Mouse (Mus musculus): ENCODE data around the gene Gldn. TPM values are rescaled to one million over a fixed set of nuclear protein-coding genes. Genes with fewer than 3 reads are reported as not detected.

Gene Gldn
- under 1 TPM in 1 of 2 experiments, not detected in 1; 0.09 TPM for polyA plus RNA-seq (2017; shearing (Covaris generic))

DNA sequence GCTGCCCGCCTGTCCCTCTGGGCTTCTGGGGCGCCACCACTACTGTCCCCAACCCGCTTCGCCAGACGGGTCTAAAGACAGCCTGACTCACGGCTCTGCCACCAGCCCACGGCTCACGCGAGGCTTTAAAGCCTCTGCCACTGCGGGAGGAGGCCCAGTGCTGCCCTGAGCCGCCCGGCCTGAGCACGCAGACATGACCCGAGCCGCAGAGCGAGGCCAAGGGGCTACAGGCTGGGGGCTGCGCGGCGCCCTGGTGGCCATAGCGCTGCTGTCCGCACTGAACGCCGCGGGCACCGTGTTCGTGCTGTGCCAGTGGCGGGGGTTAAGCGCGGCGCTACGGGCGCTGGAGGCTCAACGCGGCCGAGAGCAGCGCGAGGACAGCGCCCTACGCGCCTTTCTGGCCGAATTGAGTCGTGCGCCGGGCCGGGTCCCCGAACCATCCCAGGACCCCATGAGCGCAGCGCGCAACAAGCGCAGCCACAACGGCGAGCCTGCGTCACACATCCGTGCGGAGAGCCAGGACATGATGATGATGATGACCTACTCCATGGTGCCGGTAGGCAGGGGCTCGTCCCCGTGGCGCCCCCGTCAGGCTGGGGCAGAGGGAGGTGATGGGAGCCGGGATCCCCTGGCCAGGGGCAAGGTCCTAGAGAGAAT lies at the start of gene Gldn:
Gldn (plus strand) TSS at position 156 of the 657 bp plus-strand sequence.
- no peak for ATAC-seq

DNA sequence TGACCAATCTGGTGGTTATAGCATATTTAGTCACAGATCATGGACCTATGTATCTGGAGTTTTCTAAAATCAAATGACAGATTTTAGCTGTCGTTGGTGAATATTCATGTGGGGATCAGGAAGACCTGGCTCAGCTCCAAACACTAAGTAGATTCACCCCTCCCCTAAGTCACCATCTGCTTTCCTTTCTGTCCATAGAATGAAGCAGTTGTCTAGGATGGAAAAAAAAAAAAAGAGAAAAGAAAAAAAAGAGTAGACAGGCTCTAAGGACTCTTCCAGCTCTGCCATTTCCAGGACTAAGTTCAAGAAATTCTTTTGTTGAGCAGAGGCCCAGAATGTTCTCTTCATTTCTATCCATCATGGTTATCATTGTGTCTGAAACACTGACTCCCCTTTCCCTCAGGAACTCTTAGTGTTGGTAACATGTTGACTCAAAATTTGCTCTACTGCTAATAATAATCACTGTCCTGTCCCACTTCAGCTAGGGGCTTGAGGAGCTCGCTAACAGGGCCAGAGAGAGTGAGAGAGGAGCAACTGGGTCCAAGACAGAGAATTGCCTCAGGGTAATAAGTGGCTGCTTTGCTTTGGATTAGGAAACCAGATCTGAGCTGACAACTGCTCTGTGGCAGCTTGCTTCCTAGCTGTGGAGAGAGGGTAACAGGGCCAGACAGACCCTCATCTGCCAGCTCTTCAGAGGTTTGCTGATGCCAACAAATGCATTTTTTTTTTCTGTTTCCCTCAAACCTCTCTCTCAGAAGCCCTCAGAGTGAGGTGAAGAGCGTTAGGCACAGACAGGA lies 41.2 kb upstream of the Gldn start:
- no peak for ATAC-seq

DNA sequence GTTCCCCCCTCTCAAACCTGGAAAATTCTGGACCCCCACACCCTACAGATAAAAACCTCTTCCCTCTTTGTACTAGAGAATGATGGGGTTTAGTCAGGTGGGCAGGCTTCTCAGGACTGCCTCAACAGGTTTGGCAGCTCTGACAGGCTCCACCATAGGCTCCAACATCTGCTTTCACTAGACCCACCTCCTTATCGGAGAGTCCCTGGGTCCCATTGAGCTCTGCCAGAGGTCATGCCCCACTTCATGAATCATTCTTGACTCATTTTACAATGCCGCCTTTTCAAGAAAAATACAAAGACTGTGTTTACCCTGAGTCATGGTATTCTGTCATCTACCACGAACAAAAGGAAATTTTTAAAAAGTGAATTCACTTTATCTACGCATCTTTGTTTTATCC lies 21.5 kb upstream of the Gldn start:
- ATAC-seq = no peak

DNA sequence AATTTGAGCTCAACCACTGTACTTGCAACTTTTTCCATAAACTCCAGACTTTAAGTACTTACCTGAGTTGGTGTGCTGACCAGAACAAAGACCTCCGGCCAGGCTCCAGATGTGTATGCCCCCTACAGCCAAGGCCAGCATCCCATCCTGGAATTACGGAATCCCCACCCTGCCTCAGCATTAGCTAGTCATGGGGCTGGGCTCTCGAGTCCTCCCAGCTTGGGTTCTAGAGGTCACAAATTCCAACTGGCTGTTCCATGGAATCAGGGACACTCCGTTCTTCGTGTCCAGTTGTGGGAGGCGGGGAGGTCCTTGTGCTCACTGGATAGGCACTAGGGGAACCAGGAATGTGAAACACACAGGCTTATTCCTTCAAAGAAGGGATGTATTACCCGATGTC lies 18.3 kb upstream of the Gldn start, which contains the start of gene Cyp19a1:
Cyp19a1 (minus strand) TSS at position 101 of the 400 bp plus-strand sequence.
- no peak for ATAC-seq

DNA sequence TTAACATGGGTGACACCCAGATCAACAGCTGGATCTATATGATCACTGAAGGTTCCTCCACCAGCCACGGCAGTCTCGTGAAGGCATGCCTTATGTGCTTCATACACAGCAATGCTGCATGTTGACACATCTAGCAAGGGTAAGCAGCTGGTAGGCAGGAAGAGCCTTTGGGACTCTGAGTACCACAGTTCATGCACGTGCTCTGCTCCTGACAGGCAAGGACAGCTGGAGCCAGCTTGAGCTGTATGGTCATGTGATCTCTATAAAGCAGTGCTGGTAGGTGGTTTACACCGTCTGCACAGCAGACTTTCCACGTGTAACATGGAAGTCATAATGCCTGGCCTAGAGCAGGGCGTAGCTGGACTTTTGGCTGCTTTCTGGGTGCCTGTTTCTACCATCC lies 16.3 kb upstream of the Gldn start:
- no peak for ATAC-seq

DNA sequence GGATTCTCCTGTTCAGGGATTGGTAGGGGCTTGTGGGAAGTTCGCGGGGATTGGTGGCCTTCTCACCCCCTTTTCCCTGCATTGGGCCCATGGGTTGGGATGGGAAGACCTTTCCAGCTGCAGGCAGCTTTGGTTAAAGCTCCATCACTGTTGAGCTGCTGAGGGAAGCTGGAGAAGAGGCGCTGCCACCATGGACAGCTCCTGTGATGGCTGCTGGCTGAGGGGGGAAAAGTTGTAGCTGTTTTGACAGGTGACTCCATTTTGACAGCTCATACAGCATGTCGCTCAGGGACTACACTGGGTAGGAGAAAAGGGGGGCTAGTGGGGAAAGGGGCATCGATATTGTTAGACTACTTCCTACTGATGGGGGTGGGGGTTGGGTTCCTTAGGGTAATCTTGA lies 15.4 kb upstream of the Gldn start:
- ATAC-seq = no peak

DNA sequence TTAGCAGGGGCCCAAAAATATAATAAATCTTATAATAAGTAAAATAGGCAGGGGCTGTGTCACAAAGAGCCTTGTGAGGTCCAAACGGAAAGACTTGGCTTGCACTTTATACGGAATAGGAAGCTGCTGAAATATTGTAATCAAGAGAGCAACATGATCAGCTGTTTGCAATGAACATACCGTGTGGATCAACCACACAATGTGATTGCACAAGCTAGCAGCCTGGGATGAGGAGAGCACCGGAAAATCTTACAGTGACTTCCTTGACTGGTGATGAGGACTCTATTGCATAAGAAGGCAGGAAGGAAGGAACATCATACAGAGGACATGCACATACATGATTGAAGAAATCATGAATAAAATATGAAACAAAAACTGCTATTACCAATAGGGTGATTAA lies 11.0 kb upstream of the Gldn start:
- no peak for ATAC-seq

DNA sequence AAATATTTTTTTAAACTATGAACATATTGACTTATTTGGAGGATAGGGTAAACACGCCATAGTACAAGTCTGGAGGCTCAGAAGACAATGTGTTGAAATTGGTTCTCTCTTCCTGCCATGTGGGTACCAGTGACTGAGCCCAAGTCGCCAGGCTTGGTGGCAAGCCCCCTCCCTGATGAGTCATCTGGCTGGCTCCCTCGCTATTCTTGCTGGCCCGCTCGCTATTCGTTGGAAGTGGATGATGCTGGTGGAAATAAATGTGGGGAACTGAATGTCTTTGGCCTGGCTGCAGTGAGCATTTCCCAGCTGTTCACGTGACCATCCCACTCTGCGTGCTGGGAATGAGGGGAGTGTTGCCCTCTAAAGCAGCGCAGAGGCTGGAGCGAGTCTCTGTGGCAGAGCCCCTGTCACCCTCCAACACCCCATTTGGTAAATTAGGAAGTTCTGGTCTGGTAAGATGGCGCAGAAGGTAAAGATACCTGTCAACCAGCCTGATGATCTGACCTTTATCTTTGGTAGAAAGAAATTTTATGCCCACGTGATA lies 7.2 kb upstream of the Gldn start:
- ATAC-seq = no peak

DNA sequence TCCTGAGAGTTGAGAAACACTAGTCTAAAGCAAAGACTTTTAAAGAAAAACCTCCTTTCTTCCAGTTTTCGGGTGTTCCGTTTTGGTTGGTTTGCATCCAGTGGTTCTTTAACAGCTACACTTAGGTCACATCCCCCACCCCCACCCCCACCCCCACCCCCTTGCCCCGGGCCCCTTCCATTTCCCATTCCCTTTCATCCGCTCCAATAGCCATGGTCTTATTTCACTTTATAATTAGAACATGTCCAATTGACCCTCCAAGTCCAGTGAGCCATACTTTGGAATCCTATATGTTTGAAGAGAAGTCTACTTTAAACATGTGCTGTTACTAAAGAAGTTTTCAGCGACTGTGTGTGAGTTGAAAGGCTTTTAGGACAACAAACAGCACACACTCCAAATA lies 1.5 kb downstream of the Gldn start:
- no peak for ATAC-seq

DNA sequence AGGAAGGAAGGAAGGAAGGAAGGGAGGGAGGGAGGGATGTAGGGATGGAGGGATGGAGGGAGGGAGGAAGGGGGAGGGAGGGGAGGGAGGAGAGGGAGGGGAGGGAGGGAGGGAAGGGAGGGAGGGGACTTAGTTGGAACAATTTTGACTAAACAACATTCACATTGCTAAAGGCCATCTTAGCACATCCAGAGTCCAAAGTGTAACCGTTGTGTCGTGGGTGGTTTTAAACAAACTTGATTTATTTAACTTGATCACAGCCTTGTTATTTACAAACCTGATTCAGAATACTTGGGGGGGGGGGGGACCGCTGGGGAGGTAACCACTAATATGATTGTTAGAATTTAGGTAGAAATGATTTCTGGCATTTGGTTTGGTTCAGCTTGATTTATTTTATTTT lies 13.1 kb downstream of the Gldn start:
- ATAC-seq = no peak

DNA sequence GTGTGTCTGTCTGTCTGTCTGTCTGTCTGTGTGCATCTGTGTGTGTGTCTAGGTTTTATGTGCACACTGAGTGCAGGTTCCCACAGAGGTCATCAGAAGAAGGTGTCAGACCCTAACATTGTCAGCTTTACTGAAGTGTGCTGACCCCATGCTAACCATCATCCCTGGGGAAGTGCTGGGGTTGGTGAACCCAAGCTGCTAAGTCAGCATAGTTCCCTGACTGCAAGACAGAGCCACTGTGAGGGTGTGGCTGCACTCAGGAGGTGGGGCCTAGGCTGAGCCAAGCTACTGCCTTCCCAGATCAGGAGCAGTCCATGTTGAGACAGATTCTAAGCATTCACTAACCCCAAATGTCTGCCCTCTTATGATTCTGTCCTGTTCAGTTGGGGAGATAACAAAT lies 13.5 kb downstream of the Gldn start:
- no peak for ATAC-seq

DNA sequence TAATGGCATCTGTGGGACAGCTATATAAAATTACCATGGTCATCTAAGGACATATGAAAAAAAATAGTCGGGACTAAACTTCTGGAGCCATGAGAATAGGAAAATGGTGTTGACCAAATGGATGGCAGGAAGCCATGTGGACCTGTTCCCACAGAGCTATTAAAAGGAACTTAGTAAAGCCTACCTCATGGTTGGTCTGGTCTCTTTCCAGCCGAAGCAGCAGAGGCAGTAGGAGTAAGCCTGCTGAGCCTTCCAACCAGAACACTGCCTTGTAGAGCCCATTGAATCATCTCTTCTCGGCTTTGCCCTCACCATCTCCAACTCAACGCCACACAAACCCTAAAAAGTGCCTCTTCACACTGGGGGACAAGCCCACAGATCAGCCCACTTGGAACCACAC lies 15.0 kb downstream of the Gldn start:
- ATAC-seq = no peak

DNA sequence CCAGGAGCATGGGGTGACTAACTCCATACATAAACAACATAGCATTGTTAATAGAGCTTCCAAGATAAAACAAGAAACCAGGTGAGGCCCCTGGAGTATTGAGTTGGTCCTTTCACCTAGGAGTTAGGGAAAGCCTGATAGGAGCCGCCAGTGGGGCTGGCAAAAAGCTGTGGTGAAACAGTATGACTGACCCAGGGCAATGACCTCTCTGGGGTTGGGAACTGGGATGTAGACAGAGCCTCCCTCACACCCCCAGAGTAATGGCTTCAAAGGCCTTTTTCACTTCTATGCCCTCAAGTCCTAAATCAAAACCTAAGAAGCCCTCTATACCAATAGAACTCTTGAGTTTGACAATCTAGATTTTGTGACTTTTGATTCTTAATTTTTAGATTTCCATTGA lies 21.9 kb downstream of the Gldn start:
- no peak for ATAC-seq

DNA sequence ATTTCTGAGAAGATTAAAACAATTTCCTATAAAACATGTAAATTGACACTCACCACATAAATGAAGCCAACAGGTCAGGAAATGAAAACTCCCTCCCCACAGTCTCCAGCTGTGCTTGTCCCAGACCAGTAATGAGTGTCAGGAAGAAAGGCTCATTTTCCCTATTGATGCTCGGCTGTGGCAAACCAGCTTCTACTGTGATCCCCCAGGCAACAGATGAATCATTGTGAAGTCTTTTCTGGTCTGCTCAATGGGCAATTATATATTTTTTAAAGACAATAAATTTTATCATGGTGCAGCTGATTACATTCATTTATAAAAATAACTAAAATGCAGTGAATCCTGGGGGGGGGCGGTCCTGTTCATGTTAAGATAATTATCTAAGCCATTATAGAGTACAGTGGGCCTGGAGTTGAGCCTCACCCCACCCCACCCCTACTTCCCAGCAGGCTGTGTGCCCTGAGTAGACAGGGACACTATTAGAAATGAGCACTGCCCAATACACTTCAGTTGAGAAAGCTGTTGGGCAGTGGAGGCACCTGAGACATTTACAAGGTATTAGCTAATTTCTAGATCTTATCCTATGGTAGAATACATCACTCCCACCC lies 22.6 kb downstream of the Gldn start:
- no peak for ATAC-seq

DNA sequence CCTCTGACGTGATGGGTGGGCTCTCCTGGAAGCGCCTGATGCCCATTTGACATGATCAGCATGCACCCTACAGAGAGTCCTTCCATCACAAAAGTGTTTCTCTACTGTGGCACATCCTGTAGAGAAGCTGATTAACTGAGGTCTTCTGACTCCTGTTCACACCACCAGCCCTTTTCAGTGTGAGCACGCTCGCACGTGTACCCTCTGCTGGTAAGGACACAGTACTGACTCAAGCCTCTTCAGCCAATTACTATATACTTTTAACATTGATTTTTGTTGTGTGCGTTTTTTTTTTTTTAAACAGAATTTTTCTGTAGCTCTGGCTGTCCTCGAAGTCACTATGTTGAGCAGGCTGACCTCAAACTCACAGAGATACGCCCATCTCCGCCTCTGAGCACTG lies 30.1 kb downstream of the Gldn start:
- ATAC-seq = no peak

DNA sequence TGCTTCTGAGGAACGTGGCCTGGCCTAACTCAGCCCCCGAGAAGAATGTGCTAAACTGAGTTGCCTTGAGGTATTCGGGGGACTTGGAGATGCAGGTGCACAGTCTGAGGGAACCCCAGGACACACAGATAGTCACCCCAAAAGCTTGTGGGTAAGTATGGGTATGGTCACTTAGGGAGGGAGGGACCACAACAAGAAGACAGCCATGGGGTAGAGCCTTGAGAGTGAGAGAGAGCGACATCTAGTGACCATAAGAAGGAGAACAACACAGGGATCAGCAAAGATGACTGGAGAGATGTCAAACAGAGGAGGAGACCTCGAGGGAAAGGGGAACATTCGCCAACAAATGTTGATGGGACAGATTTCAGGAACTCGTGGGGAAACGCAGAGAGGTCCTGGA lies 37.2 kb downstream of the Gldn start:
- no peak for ATAC-seq

DNA sequence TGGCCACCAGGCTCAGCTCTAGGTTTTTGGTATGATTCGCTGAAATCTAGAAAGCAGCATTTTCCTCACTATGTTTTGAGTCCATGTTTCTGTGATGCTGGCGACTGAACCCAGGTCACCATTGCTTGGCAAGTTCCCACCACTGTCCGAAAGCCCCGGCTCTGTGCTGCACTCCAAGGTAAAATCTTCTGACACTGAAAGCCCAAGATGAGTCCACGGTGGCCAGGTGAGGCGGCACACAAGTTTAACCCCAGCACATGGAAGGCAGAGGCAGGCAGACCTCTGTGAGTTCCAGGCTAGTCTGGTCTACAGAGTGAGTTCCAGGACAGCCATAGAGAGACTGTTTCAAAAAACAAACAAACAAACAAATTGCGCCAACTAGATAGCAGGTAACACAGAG lies 42.9 kb downstream of the Gldn start:
- no peak for ATAC-seq

DNA sequence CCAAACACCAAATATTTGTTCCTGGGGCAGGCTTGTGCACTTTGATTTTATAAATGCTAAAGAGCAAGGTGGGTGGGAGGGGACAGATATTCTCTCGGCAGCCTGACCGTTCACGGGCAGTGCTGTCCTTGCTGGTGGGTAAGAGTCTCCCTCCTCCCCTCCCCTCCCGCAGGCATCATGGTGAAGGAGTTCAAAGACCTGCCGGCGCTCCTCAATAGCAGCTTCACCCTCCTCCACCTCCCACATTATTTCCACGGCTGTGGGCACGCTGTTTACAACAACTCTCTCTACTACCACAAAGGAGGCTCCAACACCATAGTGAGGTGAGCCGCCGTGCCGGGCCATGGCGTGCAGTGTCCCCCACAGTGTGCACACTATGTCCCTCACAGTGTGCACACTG lies 49.3 kb downstream of the Gldn start:
- ATAC-seq = no peak

DNA sequence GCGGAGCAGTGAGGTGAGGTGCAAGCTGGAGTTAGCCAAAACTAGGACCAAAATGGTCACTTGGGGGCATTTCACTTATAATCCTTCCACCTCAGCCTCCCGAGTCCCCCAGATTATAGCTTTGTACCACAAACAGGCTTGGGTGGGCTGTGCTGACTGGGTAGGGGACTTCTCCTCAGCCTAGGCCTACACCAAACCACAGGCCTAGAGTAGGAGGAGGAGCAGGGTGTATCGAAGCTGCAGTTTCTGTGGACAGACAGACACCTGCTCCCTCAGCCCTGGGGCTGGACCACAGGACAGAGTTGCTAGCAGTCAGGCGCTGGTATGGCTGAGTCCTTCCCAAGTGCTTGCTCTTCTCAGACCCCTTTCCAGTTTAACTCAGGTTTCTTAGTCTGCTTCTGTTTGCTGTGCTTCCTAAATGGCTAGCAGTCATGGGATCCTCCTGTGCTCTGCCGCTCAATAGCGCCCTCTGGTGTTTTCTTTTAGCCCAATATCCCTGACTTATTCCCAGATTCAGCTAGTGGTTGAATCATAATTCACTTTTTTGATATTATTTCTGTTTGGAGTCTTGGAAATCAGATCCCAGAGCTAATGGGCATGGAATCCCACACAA lies 50.4 kb downstream of the Gldn start:
- ATAC-seq = no peak

DNA sequence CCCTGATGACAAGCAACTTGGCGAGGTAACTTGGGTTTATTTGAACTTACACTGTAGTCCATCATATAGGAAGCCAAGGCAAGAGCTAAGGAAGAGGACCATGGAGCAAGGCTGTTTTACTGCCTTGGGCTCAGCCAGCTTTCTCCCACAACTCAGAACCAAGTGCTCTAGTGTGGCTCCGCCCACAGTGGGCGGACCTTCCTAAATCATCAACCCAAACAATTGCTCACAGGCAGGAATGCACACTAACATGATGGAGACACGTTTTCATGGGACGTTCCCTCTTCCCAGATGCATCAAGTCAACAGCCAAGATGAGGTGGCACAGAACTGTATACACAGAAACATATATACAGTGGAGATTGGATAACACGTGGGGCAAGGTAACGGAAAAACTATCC lies 55.7 kb downstream of the Gldn start:
- no peak for ATAC-seq

DNA sequence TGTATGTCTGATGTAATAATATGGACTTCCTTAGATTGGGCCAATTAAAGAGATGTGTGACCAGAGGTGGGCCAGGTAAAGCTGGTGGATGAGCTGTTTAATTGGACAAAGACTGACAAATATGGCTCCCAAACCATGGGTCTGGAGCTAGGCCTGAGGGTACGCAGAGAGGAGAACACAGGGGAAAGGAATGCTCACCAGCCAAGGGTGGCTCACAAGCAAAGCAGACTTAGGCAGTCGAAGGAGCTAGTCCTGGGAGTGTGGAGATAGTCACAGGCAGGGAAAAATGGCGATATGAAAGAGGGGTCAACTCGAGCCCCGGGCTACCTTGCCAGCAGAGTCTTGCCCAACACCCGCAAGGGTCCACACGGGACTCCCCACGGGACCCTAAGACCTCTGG lies 70.5 kb downstream of the Gldn start:
- no peak for ATAC-seq
